Mouse (Mus musculus): ENCODE results near the gene Bora. TPM values are rescaled to one million over a fixed set of nuclear protein-coding genes. Genes with fewer than 3 reads are reported as not detected.
A peak's percentile ranks its signal among the peaks of the same experiment; 100 is the strongest.
"Not testable (repeated sequence)": the region's sequence is repeated elsewhere in the genome, so short reads cannot be mapped to it uniquely, and the experiment has no call there.

Bora gene
- polyA plus RNA-seq, 1 experiment from 2014 or later: 40.9 TPM

DNA sequence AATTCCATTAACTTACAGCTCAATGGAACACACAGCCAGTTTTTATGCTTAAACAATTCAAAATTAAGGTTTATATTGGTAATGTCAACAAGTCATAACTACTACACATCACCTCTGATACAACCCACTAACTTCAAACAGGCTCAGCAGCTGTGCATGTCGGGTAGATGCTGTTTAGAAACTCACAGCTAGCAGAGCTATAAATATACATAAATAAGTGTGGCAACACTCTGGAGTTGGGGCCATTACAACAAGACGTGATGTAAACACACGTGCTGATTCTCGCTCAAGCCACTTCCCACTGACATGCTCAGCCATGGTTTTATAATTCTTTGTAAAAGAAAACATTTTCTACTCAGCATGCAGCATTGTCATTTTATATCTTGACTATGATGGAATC, 10.0 kb upstream of the Bora start:
- no peak overlapping the region for H3K4me2 ChIP-seq
- ATAC-seq (ENCODE audit: extremely low read depth, insufficient number of reproducible peaks, low FRiP score, low TSS enrichment): no peak
- H3K27me3 ChIP-seq (replicated peaks): no peaks in the 10 kb centered on the region
- WGBS: 52% methylated on average over 4 of the region's 4 CpGs
- H3K27ac ChIP-seq (replicated peaks): no peak overlapping the region
- peaks cover 60% of the 10 kb centered on the region for H3K36me3 ChIP-seq
- H3K4me1 ChIP-seq: peaks cover 5% of the 10 kb centered on the region
- no peak overlapping the region for H3K4me3 ChIP-seq
- no peaks in the 10 kb centered on the region for H3K9me3 ChIP-seq
- no peak overlapping the region for H3K9ac ChIP-seq

DNA sequence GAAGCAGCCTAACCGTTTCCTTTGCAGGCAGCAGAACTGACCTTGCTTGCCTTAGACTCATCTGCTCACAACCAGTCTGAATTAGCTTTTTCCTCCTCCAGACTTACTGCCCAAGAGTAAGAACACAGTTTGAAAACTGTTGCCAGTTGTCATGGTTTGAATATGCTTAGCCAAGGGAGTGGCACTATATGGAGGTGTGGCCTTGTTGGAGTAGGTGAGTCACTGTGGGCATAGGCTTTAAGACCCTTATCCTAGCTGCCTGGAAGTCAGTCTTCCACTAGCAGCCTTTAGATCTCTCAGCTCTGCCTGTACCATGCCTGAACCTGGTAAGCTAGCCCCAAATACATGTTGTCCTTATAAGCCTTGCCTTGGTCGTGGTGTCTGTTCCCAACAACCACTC, 8.3 kb upstream of the Bora start:
- ATAC-seq (ENCODE audit: extremely low read depth, insufficient number of reproducible peaks, low FRiP score, low TSS enrichment): no peak

DNA sequence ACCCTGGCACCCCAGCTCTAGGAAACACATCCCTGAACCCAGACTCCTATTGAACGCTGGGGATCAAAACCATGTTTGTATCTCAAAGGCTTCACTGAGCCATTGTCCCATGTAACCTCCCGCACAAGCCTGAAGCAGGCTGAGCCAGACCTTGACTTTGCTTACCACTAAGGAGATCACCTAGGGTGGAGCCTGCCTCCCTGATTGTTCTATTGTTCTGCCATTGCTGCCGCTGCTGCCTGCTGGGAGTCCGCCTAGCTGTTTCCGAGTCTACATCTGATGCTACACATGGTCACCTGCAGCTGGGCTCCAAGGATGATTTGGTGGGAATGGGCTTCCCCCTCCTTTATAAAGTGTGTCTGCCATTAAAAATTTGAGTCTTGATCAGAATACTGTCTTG, 6.7 kb upstream of the Bora start:
- 82% methylated on average over 5 of the region's 5 CpGs for WGBS
- H3K36me3 ChIP-seq: peaks cover 43% of the 10 kb centered on the region
- H3K27ac ChIP-seq (replicated peaks); ATAC-seq (ENCODE audit: extremely low read depth, insufficient number of reproducible peaks, low FRiP score, low TSS enrichment); H3K9me3 ChIP-seq; H3K4me2 ChIP-seq; H3K4me3 ChIP-seq; H3K27me3 ChIP-seq (replicated peaks); H3K9ac ChIP-seq: not testable (repeated sequence)
- H3K4me1 ChIP-seq: peaks cover 28% of the 10 kb centered on the region

More for the DNA sequence above, 8.3 kb upstream of the Bora start:
- no peak overlapping the region for H3K27ac ChIP-seq (replicated peaks)
- H3K9me3 ChIP-seq: no peaks in the 10 kb centered on the region
- H3K27me3 ChIP-seq (replicated peaks): no peaks in the 10 kb centered on the region
- no peak overlapping the region for H3K4me3 ChIP-seq
- WGBS: 84% methylated on average over 2 of the region's 2 CpGs
- peaks cover 18% of the 10 kb centered on the region for H3K4me1 ChIP-seq
- no peak overlapping the region for H3K4me2 ChIP-seq
- no peak overlapping the region for H3K9ac ChIP-seq
- peaks cover 54% of the 10 kb centered on the region for H3K36me3 ChIP-seq

DNA sequence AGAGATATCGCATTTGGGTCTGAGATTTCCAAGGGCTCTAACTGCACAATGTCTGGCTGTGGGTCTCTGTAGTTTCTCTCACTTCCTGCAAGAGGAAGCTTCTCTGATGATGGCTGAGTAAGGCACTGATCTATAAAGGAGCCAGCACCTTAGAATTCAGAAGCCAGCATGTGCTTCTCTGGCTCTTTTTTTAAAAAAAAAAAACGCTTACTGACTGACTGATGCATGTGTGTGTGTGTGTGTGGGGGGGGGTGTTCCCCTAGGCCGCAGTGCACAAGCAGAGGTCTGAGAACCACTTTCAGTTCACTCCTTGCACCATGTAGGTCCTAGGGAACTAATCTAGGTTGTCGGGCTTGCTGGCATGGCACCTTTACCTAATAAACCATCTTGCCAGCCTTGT, 4.6 kb upstream of the Bora start:
- Histone ChIP-seq H3K9me3 (no peaks in the 10 kb centered on the region), H3K36me3 (peaks cover 31% of the 10 kb centered on the region), H3K27ac (replicated peaks) (peak overlapping the region; percentile 40), H3K4me2 (peak overlapping the region; percentile 21), H3K4me3 (no peak overlapping the region), H3K9ac (peak overlapping the region; percentile 41), H3K27me3 (replicated peaks) (no peaks in the 10 kb centered on the region), H3K4me1 (peaks cover 33% of the 10 kb centered on the region)
- 56% methylated on average over 4 of the region's 4 CpGs for WGBS
- ATAC-seq (ENCODE audit: extremely low read depth, insufficient number of reproducible peaks, low FRiP score, low TSS enrichment): no peak

DNA sequence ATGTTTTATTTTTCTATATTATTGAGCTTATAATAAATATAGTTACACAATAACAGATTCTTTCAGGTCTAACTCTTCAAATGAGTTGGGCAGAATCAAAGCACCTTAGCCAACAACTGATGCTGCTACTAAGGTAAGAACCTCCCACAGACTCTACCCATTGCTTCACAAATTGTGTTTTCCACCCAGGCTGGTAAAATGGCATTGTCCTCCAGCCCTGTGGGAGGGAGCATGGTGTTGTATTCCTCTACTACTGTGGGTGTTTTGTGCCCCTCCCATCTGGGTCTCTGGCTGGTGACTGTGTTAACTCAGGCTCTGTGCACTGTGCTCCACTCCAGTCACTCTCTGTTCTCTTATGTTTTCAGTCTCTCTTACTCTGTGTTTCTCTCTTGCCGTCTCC, 2.5 kb upstream of the Bora start:
- Histone ChIP-seq H3K4me2 (peak overlapping the region; percentile 84), H3K4me1 (peaks cover 48% of the 10 kb centered on the region), H3K9ac (peak overlapping the region; percentile 99), H3K9me3 (no peaks in the 10 kb centered on the region), H3K36me3 (peaks cover 21% of the 10 kb centered on the region), H3K27me3 (replicated peaks) (no peaks in the 10 kb centered on the region), H3K4me3 (peak overlapping the region; percentile 97), H3K27ac (replicated peaks) (no peak overlapping the region)
- ATAC-seq (ENCODE audit: extremely low read depth, insufficient number of reproducible peaks, low FRiP score, low TSS enrichment): no peak
- 47% methylated on average over 1 of the region's 1 CpGs for WGBS

DNA sequence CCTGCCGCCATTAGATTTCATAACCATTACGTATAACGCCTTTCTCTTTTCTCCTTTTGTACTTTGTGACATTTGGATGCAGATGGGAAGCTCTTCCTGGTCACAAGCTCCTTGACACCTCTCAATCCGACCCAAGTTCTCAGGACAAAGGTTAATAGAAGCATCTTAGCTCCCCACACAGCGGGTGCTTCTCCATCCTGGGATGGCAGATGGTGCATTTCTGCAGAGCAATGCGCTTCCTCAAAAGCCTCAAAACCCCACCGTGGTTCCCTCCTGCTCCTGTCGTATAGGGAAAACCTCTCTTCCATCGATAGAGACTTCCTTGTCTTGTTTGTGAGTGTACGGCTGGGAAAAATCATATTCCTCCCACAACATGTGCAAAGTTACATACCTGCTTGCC, 1.9 kb upstream of the Bora start:
- H3K9me3 ChIP-seq: no peaks in the 10 kb centered on the region
- H3K4me1 ChIP-seq: peaks cover 53% of the 10 kb centered on the region
- H3K27ac ChIP-seq (replicated peaks): no peak overlapping the region; the same call in 1 of the 2 replicates
- no peak for ATAC-seq (ENCODE audit: extremely low read depth, insufficient number of reproducible peaks, low FRiP score, low TSS enrichment)
- peak overlapping the region; percentile 99 for H3K9ac ChIP-seq
- H3K4me3 ChIP-seq: peak overlapping the region; percentile 97
- peaks cover 16% of the 10 kb centered on the region for H3K36me3 ChIP-seq
- no peaks in the 10 kb centered on the region for H3K27me3 ChIP-seq (replicated peaks)
- 35% methylated on average over 10 of the region's 10 CpGs for WGBS
- H3K4me2 ChIP-seq: peak overlapping the region; percentile 84

DNA sequence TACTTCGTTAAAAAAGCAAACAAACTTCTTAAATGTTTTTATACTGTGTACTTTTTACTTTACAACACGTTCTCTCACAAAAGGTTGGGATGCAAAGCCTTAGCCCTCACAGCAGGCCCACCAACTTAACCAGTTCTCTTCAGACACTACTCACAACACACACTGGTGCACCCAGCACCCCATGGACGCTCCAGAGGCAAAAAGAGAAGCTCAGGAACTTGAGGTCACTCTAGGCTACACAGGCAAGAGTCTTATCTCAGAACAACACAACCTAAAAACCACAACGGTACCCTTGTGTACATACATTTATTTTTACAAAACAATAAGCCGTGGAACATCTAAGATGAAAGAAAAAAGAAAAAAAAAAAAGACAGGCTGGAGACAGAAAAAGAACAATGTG, 1.3 kb upstream of the Bora start:
- Histone ChIP-seq H3K9me3 (no peaks in the 10 kb centered on the region), H3K36me3 (peaks cover 9% of the 10 kb centered on the region), H3K4me2 (peak overlapping the region; percentile 84), H3K4me3 (peak overlapping the region; percentile 97), H3K9ac (peak overlapping the region; percentile 99), H3K4me1 (peaks cover 53% of the 10 kb centered on the region), H3K27ac (replicated peaks) (no peak overlapping the region), H3K27me3 (replicated peaks) (no peaks in the 10 kb centered on the region)
- 5% methylated on average over 5 of the region's 5 CpGs for WGBS
- ATAC-seq (ENCODE audit: extremely low read depth, insufficient number of reproducible peaks, low FRiP score, low TSS enrichment): no peak

DNA sequence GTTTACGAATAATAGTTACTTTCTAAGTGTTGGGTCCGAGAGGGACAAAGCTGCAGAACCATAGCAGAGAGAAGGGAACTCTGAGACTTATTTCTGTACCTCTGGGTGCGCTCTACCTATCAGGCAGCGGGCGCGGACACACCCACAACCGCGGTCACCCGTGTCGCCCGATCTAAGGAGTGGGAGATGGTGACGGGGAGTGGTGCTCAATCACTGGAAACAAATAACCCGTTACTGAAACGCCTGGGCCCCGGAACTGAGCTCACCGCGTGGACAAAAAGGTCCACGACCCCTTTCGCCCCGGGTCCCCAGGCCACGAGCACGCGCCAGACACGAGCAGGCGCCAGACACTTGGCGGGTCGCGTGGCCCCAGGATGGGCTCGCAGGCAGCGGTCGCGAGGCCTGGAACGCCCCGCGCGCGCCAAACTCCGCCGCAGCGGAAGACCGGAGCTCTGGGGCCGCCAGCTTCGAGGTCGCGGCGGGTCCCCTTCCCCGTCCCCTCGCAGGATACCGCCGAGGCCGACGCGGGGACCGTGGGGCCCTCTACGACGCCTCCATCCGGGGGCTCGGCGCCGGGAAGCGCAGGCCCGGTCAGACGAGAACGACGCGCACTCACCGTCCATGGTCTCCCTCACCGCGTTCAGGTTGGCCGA, 518 bp upstream of the Bora start:
- Histone ChIP-seq H3K4me2 (peak overlapping the region; percentile 84), H3K4me1 (peaks cover 53% of the 10 kb centered on the region), H3K27me3 (replicated peaks) (no peaks in the 10 kb centered on the region), H3K9me3 (no peaks in the 10 kb centered on the region), H3K9ac (peak overlapping the region; percentile 99), H3K4me3 (peak overlapping the region; percentile 97), H3K36me3 (peaks cover 10% of the 10 kb centered on the region), H3K27ac (replicated peaks) (peak overlapping the region; percentile 94)
- 0 out of 2 replicates have a peak, but pooled peaks have one; percentile 0 for ATAC-seq (ENCODE audit: extremely low read depth, insufficient number of reproducible peaks, low FRiP score, low TSS enrichment)
- WGBS: under 1% methylated on average over 68 of the region's 70 CpGs

DNA sequence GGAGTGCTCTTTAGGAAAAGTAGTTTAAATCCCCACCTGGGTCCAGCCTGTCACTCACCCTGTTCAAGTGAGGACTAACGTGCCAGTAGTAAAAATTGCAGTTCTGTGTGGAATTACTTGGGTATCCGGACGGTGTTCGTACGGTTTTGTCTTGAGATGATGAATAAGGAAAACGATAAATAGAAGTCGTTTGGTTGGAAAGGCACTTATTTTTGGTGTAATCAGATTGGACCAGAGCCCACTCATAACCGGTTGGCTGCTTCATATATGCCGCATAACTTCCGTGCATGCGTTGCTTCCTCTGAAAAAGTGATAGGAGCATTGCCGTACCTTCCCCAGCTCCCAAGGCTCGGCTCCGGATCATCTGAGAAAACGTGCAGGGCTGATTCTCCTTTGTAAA, 760 bp downstream of the Bora start:
- Histone ChIP-seq H3K27ac (replicated peaks) (peak overlapping the region; percentile 94), H3K4me1 (peaks cover 49% of the 10 kb centered on the region), H3K36me3 (peaks cover 22% of the 10 kb centered on the region), H3K9ac (peak overlapping the region; percentile 88), H3K4me3 (peak overlapping the region; percentile 97), H3K4me2 (peak overlapping the region; percentile 84), H3K27me3 (replicated peaks) (no peaks in the 10 kb centered on the region), H3K9me3 (no peaks in the 10 kb centered on the region)
- WGBS: under 1% methylated on average over 15 of the region's 15 CpGs
- no peak for ATAC-seq (ENCODE audit: extremely low read depth, insufficient number of reproducible peaks, low FRiP score, low TSS enrichment)

DNA sequence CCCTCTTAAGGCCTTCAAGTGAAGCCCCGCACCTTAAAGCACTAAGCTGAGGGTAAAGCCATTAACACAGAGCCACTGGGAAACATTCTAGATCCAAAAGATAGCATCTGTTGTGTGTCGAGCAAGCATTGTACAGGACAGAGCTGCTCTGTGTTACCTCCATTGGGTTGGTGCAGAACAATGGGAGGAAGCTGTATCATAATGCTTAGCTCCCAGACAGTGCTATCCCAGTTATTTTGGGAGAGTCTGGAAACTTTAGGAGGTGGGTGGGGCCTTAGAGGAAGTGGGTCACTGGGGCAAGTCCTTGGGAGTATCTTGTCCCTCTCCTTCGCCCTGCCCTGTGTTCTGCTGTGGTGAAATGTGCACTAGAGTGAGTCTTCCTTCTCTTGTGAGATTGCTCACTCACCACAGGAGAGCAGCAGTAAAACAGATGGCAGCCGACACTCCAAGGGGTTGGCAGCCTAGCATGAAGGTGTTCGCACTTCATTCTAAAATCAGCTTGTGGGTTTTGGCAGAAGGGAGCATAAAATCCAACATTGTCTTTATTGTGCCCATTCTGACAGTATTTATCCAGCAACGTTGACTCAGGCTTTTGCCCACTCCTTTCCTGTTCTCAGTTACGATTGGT, 13.1 kb downstream of the Bora start:
- Histone ChIP-seq H3K27ac (replicated peaks) (no peak overlapping the region; the same call in 1 of the 2 replicates), H3K4me1 (no peaks in the 10 kb centered on the region), H3K9ac (no peak overlapping the region), H3K36me3 (peaks cover 81% of the 10 kb centered on the region), H3K4me2 (no peak overlapping the region), H3K9me3 (no peaks in the 10 kb centered on the region), H3K4me3 (no peak overlapping the region), H3K27me3 (replicated peaks) (no peaks in the 10 kb centered on the region)
- WGBS: 74% methylated on average over 7 of the region's 7 CpGs
- ATAC-seq (ENCODE audit: extremely low read depth, insufficient number of reproducible peaks, low FRiP score, low TSS enrichment): no peak

DNA sequence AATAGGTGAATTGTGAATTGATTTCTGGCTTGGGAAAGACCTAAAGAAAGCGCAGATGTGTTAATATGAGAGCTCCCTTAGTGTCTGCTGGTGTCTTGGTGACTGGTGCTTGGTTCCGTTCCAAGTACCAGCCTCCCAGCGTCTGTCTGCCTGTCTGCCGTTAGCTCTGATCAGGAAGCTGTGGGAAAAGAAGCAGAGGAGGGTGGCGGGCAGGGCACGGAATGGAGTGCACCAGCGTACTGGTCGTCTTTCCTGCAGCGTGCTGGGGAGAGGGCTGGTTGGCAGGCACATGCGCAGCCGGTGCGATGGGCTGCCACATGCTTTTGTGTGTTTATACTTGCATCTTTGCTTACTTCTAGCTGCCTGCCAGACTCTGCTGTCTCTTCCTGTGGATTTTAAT, 14.6 kb downstream of the Bora start:
- H3K27me3 ChIP-seq (replicated peaks): no peaks in the 10 kb centered on the region
- no peaks in the 10 kb centered on the region for H3K4me1 ChIP-seq
- no peak overlapping the region for H3K27ac ChIP-seq (replicated peaks)
- H3K9me3 ChIP-seq: no peaks in the 10 kb centered on the region
- H3K4me2 ChIP-seq: no peak overlapping the region
- H3K9ac ChIP-seq: no peak overlapping the region
- no peak overlapping the region for H3K4me3 ChIP-seq
- ATAC-seq (ENCODE audit: extremely low read depth, insufficient number of reproducible peaks, low FRiP score, low TSS enrichment): no peak
- peaks cover 83% of the 10 kb centered on the region for H3K36me3 ChIP-seq
- WGBS: 86% methylated on average over 12 of the region's 12 CpGs

DNA sequence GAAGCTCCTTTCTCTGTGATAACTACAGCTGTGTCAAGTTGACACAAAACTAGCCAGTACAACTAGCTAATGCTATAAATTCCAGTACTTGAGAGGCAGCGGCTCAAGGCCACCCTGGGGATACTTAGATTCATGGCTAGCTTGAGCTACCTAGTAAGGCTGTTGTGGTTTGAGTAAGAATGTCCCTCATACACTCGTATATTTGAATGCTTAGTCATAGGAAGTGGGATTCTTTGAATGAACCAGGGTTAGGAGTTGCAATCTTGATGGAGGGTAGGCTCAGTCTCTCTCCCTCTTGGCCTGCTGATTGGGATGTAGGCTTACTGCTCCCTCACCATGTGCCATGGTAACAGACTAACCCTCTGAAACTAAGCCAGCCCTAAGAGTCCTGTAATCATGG, 17.1 kb downstream of the Bora start:
- Histone ChIP-seq H3K36me3 (peaks cover 83% of the 10 kb centered on the region), H3K27ac (replicated peaks) (no peak overlapping the region)
- WGBS: 87% methylated on average over 2 of the region's 2 CpGs

More for the DNA sequence above, 17.1 kb downstream of the Bora start:
- Histone ChIP-seq H3K27me3 (replicated peaks) (no peaks in the 10 kb centered on the region), H3K4me1 (no peaks in the 10 kb centered on the region), H3K4me3 (no peak overlapping the region), H3K4me2 (no peak overlapping the region), H3K9me3 (no peaks in the 10 kb centered on the region), H3K9ac (no peak overlapping the region)
- no peak for ATAC-seq (ENCODE audit: extremely low read depth, insufficient number of reproducible peaks, low FRiP score, low TSS enrichment)
